Mouse (Mus musculus) neural tube, embryonic 11.5 days (tissue): ENCODE results near the gene Gatd1. TPM values are rescaled to one million over a fixed set of nuclear protein-coding genes. Genes with fewer than 3 reads are reported as not detected.

ENCODE experiments used
- ATAC-seq: fragments of 200-750 bp; cut with Nextera tagmentation; 2 replicates; pipeline ENCODE4 v1.8.0; 2017; ENCODE audit warnings: moderate number of reproducible peaks, mild to moderate bottlenecking, moderate TSS enrichment, moderate library complexity; ENCODE audit not compliant: insufficient read depth, low FRiP score, low TSS enrichment
- DNase-seq: peaks from one replicate; pipeline ENCODE4 v3.0.0-alpha.2; 2015; ENCODE audit warnings: low spot score
- H3K27ac ChIP-seq: fragments of 300-500 bp; sonication (generic); 2 replicates; pipeline ENCODE4 v1.5.1; 2014; ENCODE audit warnings: low read depth, mild to moderate bottlenecking, low read length
- H3K27me3 ChIP-seq: fragments of 300-500 bp; sonication (generic); 2 replicates; pipeline ENCODE4 v1.6.1; 2014; ENCODE audit warnings: mild to moderate bottlenecking, low read length, mixed read lengths; ENCODE audit not compliant: control insufficient read depth, insufficient read depth
- H3K36me3 ChIP-seq: fragments of 300-500 bp; sonication (generic); 2 replicates; pipeline ENCODE4 v1.6.1; 2014; ENCODE audit warnings: mild to moderate bottlenecking, low read length, moderate library complexity, mixed read lengths; ENCODE audit not compliant: control insufficient read depth, insufficient read depth
- H3K4me1 ChIP-seq: fragments of 300-500 bp; sonication (generic); 2 replicates; pipeline ENCODE4 v1.6.1; 2014; ENCODE audit warnings: low read length, mixed read lengths; ENCODE audit not compliant: control insufficient read depth, insufficient read depth
- H3K4me2 ChIP-seq: fragments of 300-500 bp; sonication (generic); 2 replicates; pipeline ENCODE4 v1.6.1; 2014; ENCODE audit warnings: low read depth, mild to moderate bottlenecking, moderate library complexity
- H3K4me3 ChIP-seq: fragments of 300-500 bp; sonication (generic); 2 replicates; pipeline ENCODE4 v1.5.1; 2014; ENCODE audit warnings: low read depth, low read length
- H3K9ac ChIP-seq: fragments of 300-500 bp; sonication (generic); 2 replicates; pipeline ENCODE4 v1.6.1; 2014; ENCODE audit warnings: mild to moderate bottlenecking, low read length
- H3K9me3 ChIP-seq: fragments of 300-500 bp; sonication (generic); 2 replicates; pipeline ENCODE4 v1.6.1; 2016; ENCODE audit warnings: low read length; ENCODE audit not compliant: control insufficient read depth
- WGBS: fragments of 180-500 bp; shearing (Covaris S2); extraction: QIAGEN DNeasy Blood & Tissue Kit; methylation state at CpG from one replicate; pipeline ENCODE4 v1.1.7; 2014; 5-methylcytosine and 5-hydroxymethylcytosine counted together
- polyA plus RNA-seq: library from polyadenylated mRNA; unstranded; fragments of >200 nt; fragmentation: Nextera tagmentation; extraction: Ambion mirVana; gene quantifications from 2 replicates; pipeline ENCODE4 v1.2.1, GENCODE M21; 2014

Gene Gatd1
- polyA plus RNA-seq, 1 experiment from 2014 or later, result 44.1 TPM

DNA sequence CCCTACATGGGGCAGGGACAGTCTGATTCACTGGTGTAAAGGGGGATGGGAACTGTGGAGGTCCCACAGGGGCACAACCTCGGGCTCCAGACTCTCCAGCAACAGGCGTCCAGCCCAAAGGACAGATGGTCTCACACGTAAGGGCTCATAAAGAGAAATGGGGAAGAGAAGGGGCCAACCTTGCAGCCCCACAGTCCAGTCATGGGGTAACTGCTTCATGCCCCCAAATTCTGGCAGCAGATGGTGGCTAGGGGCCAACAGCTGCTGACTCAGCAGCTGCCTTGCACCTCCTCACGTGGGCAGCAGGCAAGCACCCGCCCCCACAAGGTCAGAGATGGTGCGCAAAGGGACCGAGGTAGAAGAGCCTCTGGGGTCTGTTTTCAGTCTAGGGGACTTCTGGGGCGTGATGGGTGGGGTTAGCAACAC, 18.3 kb upstream of the Gatd1 start:
- Histone ChIP-seq H3K36me3 (peaks cover 9% of the 10 kb centered on the region), H3K9me3 (no peaks in the 10 kb centered on the region), H3K4me2 (no peak overlapping the region), H3K27me3 (no peaks in the 10 kb centered on the region), H3K9ac (no peak overlapping the region), H3K4me1 (peaks cover 37% of the 10 kb centered on the region), H3K27ac (no peak overlapping the region), H3K4me3 (no peak overlapping the region)
- 75% methylated on average over 8 of the region's 8 CpGs for WGBS
- ATAC-seq (no peak), DNase-seq (no peak)

DNA sequence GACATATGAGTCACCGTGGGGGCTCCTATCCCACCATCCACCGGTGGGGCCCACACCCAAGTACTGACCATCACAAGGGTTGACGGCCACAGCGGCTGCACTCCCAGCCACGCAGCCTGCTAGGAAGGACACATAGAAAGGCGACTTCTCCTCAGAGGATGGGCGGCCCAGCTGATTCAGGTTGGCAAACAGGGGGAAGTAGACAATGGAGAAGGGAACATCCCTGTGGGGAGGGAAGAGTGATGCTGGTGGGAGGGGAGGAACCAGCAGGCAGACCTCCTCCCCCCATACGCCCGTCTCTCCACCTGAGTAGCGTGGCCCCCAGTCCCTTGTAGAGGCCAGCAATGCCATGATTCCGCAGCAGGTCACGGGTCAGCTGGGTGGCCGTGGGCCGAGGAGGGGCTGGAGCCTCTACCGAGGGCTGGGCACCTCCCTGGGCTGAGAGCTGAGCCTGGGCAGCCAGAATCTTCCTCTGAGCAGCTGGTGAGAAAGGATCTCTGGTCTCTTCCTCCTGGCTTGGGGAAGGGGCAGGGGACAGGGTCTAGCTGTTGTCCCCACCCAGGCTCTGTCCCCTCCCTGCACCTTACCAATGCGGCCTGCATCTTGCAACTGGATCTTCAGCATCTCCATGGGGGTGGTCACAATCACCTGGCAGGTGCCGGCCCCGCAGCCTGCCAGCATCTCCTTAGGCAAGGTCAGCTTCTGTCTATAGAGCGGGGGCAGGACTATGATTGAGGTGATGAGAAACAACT, 17.7 kb upstream of the Gatd1 start:
- Histone ChIP-seq H3K9ac (no peak overlapping the region), H3K27me3 (no peaks in the 10 kb centered on the region), H3K4me2 (no peak overlapping the region), H3K27ac (no peak overlapping the region), H3K36me3 (peaks cover 9% of the 10 kb centered on the region), H3K4me3 (no peak overlapping the region), H3K4me1 (peaks cover 36% of the 10 kb centered on the region), H3K9me3 (no peaks in the 10 kb centered on the region)
- DNase-seq, result no peak
- ATAC-seq, result no peak
- 93% methylated on average over 19 of the region's 19 CpGs for WGBS

DNA sequence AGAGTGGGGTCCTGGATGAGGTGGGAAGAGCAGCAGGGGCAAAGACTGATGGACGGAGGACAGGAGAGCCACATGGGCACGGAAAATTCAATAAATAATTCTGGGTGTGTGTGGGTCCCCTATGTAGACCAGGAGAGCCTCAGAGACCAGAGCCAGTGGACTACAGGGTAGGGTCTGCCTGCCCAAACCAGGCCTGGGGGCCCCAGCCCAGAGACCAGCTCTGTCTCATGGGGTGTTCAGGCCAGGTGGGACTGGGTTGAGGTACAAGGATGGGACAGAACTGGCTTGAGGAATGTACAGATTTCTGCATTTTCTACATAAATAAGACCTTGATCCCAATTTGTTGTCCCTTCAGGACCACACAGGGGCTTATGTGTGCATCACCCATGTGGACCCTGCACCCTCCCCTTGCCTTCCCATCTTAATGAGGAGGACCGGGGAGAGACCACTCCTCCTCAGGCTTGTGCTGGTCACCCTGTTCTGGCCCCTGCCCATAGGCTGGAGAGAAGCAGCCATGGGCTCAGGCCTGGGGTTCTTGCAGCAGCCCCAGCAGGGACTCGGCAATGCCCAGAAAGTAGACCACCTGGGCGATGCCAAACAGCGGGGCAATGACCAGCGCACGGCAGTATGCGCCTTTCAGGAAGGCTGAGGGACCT, 16.8 kb upstream of the Gatd1 start:
- no peak overlapping the region for H3K4me2 ChIP-seq
- ATAC-seq (no peak), DNase-seq (no peak)
- 95% methylated on average over 9 of the region's 9 CpGs for WGBS
- no peak overlapping the region for H3K9ac ChIP-seq
- peaks cover 9% of the 10 kb centered on the region for H3K36me3 ChIP-seq
- H3K27ac ChIP-seq, result no peak overlapping the region
- H3K9me3 ChIP-seq, result no peaks in the 10 kb centered on the region
- peaks cover 29% of the 10 kb centered on the region for H3K4me1 ChIP-seq
- H3K4me3 ChIP-seq, result no peak overlapping the region
- no peaks in the 10 kb centered on the region for H3K27me3 ChIP-seq

DNA sequence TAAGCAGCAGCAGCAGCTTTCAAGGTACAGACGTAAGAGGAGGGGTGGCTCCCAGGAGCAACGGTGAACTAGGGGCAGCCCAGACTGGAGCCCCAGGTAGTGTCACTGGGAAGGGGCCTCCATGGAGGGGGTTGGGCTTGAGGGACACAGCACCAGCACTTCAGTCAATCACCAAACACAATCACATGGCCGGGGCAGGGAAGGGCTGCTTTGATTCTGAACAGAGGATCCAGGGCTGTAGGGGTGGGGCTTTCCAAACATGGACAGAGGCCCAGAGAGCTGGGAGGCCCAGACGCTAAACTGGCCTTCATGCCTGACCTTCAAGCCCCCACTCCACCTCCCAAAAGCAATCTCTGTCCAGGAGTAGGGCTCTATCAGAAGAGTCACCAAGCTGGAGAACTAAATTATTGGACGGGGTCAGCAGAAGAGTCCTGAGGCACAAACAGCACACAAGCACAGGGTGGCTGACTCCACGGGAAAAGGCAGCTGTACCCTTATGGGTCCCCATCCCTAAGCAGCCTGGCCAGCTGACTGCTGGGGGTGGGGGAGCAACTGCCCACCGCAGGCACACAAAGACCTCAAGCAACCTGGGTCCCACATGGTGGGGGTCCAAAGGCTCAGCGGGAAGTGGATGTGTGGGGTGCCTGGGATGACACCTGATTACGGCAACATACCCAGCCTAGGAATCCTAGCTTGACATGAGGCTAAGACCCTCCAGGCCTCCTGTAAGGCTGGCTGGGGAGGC, 16.1 kb upstream of the Gatd1 start:
- 65% methylated on average over 9 of the region's 9 CpGs for WGBS
- DNase-seq (no peak), ATAC-seq (peak; percentile 31; the same call in 1 of the 2 replicates)
- Histone ChIP-seq H3K27ac (no peak overlapping the region), H3K36me3 (peaks cover 9% of the 10 kb centered on the region), H3K4me1 (peaks cover 25% of the 10 kb centered on the region), H3K9ac (no peak overlapping the region), H3K4me3 (no peak overlapping the region), H3K9me3 (no peaks in the 10 kb centered on the region), H3K4me2 (peak overlapping the region; percentile 57; the same call in 1 of the 2 replicates), H3K27me3 (no peaks in the 10 kb centered on the region)

DNA sequence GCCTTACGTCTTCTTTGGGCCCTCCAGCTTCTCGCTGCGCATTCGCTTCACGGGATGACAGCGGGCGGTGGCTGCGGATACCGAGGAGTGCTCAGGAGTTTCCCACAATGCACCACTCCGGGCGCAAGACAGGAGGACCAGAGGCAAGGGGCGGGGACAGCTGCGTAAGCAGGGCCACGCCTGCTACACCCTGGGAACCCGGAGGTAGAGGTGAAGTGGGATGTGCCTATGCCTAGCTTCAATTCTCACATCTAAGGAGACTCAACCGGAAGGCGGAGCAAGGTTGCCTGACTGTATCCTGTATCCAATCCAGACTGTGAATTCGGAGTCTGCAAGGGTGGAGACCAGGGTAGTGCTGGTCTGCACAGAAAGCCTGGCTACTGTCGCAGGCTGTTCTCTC, 15.4 kb upstream of the Gatd1 start, which contains the start of gene Cend1:
Gene Cend1 (minus strand): TSS at position 182 of the 400 bp plus-strand sequence.
- ATAC-seq, result peak; percentile 72
- WGBS, result 3% methylated on average over 19 of the region's 19 CpGs
- H3K4me1 ChIP-seq, result peaks cover 18% of the 10 kb centered on the region

DNA sequence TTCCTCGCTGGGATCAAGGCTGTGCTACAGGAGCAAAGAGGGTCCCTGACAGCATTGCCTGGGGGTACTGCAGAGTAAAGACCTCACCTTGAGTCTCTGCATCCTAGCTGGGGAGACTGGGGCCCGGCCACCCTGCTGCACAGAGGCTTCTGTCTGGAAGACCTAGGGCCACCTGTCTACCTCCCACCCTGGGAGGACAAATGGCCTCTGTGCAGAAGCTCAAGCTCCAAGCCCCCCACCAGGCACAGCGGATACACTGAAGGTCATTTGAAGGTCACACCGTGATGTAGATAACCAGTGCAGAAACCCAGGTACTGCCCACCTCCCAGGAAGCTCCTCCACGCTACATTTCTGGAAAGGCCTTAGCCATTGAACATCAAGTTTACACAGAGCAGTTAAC, 14.8 kb upstream of the Gatd1 start:
- no peak for DNase-seq
- peak overlapping the region; percentile 57 for H3K4me2 ChIP-seq
- no peaks in the 10 kb centered on the region for H3K27me3 ChIP-seq
- H3K9ac ChIP-seq, result peak overlapping the region; percentile 59
- H3K9me3 ChIP-seq, result no peaks in the 10 kb centered on the region
- WGBS, result 60% methylated on average over 5 of the region's 5 CpGs
- peak overlapping the region; percentile 38 for H3K4me3 ChIP-seq
- H3K36me3 ChIP-seq, result peaks cover 9% of the 10 kb centered on the region
- no peak overlapping the region for H3K27ac ChIP-seq
- no peak for ATAC-seq
- peaks cover 13% of the 10 kb centered on the region for H3K4me1 ChIP-seq

More for the DNA sequence above, 15.4 kb upstream of the Gatd1 start, which contains the start of gene Cend1:
- peak; percentile 78 for DNase-seq
- H3K27ac ChIP-seq, result peak within 1 kb of the TSS; percentile 50; the same call in 1 of the 2 replicates
- H3K36me3 ChIP-seq, result peaks cover 9% of the 10 kb centered on the region
- H3K4me2 ChIP-seq, result peak within 1 kb of the TSS; percentile 57
- H3K4me3 ChIP-seq, result peak within 1 kb of the TSS; percentile 38
- H3K9ac ChIP-seq, result peak within 1 kb of the TSS; percentile 59
- H3K27me3 ChIP-seq, result no peaks in the 10 kb centered on the region
- H3K9me3 ChIP-seq, result no peaks in the 10 kb centered on the region

DNA sequence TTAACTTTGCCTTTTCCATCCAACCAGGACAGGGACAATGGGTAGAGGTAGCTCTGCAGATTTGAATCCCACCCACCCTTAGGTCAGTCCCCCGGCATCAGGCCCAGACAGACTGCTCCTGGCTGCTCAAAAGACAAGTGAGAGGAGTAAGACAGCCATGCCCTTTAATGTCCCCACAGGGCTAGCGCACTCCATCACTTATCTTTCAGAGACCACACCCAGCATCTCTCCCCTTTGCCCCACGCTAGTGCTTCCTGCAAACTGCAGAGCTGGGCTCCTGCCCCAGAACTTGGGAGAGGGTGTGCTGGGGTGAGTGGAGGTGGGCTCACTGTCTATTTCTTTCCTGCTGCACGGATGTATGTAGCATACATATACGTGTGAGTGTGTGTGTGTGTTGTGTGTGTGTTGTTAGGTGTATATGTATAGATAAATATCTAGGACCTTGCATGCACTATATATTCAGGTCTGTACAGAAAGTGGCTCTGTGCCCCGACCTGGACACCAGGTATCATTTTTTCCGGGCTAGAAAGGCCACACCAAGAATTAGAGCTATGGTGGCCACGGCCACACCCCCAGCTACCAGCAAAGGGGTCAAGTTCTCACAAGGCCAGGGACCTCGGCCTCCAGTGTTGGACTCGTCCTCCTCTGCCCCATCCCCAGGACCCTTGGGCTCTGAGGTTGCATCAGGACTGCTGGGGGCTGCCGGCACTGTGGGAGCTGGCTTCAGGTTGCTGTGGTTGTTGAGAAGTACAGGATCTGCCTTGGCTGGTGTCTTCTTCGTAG, 13.2 kb upstream of the Gatd1 start:
- no peaks in the 10 kb centered on the region for H3K9me3 ChIP-seq
- H3K9ac ChIP-seq, result no peak overlapping the region
- ATAC-seq (no peak), DNase-seq (no peak)
- no peak overlapping the region for H3K4me2 ChIP-seq
- H3K27ac ChIP-seq, result no peak overlapping the region
- peaks cover 6% of the 10 kb centered on the region for H3K36me3 ChIP-seq
- no peak overlapping the region for H3K4me3 ChIP-seq
- H3K27me3 ChIP-seq, result no peaks in the 10 kb centered on the region
- 81% methylated on average over 12 of the region's 12 CpGs for WGBS
- peaks cover 10% of the 10 kb centered on the region; the same call in 1 of the 2 replicates for H3K4me1 ChIP-seq

DNA sequence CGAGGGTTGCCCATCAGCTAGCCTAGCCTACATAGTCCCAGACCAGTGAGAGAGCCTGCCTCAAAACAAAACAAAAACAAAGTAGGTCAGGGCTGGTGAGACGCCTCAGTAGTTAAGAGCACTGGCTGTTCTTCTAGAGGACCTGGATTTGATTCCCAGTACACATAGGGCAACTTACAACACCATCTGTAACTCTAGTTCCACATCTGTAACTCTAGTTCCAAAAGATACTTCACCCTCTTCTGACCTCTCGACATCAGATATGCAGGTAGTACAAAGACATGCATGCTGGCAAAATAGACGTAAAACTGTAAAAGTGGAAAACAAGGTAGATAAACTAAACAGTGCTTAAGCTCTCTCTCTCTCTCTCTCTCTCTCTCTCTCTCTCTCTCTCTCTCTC, 9.9 kb upstream of the Gatd1 start:
- H3K36me3 ChIP-seq, result no peaks in the 10 kb centered on the region
- no peak overlapping the region for H3K27ac ChIP-seq
- H3K4me1 ChIP-seq, result peaks cover under 1% of the 10 kb centered on the region; the same call in 1 of the 2 replicates
- H3K27me3 ChIP-seq, result no peaks in the 10 kb centered on the region
- H3K9ac ChIP-seq, result no peak overlapping the region
- no peak overlapping the region for H3K4me2 ChIP-seq
- DNase-seq (no peak), ATAC-seq (no peak)
- 76% methylated on average over 4 of the region's 4 CpGs for WGBS
- H3K4me3 ChIP-seq, result no peak overlapping the region
- H3K9me3 ChIP-seq, result no peaks in the 10 kb centered on the region
